Mouse (Mus musculus) forebrain, embryonic 14.5 days (tissue): ENCODE data around the gene Prkce. TPM values are rescaled to one million over a fixed set of nuclear protein-coding genes. Genes with fewer than 3 reads are reported as not detected.
A peak's percentile ranks its signal among the peaks of the same experiment; 100 is the strongest.

ENCODE experiments used
- ATAC-seq: fragments of 200-750 bp; cut with Nextera tagmentation; 2 replicates; pipeline ENCODE4 v1.8.0; 2017; ENCODE audit warnings: mild to moderate bottlenecking, moderate library complexity
- DNase-seq: peaks from one replicate; pipeline ENCODE4 v3.0.0-alpha.2; 2015; ENCODE audit warnings: low spot score
- H3K27ac ChIP-seq: fragments of 300-500 bp; sonication (generic); 2 replicates; pipeline ENCODE4 v1.5.1; 2014; ENCODE audit warnings: low read depth, mild to moderate bottlenecking, control low read depth, low read length, moderate library complexity
- H3K27me3 ChIP-seq: fragments of 300-500 bp; sonication (generic); replicated peaks from 2 replicates; pipeline ENCODE4 v1.6.1; 2014; ENCODE audit warnings: low read length, control low read depth, mixed read lengths; ENCODE audit not compliant: control insufficient read depth, insufficient read depth
- H3K36me3 ChIP-seq: fragments of 300-500 bp; sonication (generic); 2 replicates; pipeline ENCODE4 v1.6.1; 2014; ENCODE audit warnings: low read length, control low read depth; ENCODE audit not compliant: control insufficient read depth, insufficient read depth
- H3K4me1 ChIP-seq: fragments of 300-500 bp; sonication (generic); 2 replicates; pipeline ENCODE4 v1.6.1; 2014; ENCODE audit warnings: antibody characterized with exemption, low read length, control low read depth; ENCODE audit not compliant: control insufficient read depth, insufficient read depth
- H3K4me2 ChIP-seq: fragments of 300-500 bp; sonication (generic); 2 replicates; pipeline ENCODE4 v1.6.1; 2014; ENCODE audit warnings: mild to moderate bottlenecking, control low read depth, low read length
- H3K4me3 ChIP-seq: fragments of 300-500 bp; sonication (generic); 2 replicates; pipeline ENCODE4 v1.5.1; 2014; ENCODE audit warnings: low read depth, low read length, control low read depth
- H3K9ac ChIP-seq: fragments of 300-500 bp; sonication (generic); 2 replicates; pipeline ENCODE4 v1.6.1; 2014; ENCODE audit warnings: mild to moderate bottlenecking, low read length, control low read depth, moderate library complexity
- H3K9me3 ChIP-seq: fragments of 300-500 bp; sonication (generic); replicated peaks from 2 replicates; pipeline ENCODE4 v1.6.1; 2016; ENCODE audit warnings: low read length, control low read depth, mixed read lengths; ENCODE audit not compliant: control insufficient read depth
- WGBS: fragments of 180-500 bp; shearing (Covaris S2); extraction: QIAGEN DNeasy Blood & Tissue Kit; methylation state at CpG from one replicate; pipeline ENCODE4 v1.1.7; 2014; 5-methylcytosine and 5-hydroxymethylcytosine counted together
- polyA plus RNA-seq: library from polyadenylated mRNA; unstranded; fragments of >200 nt; fragmentation: Nextera tagmentation; extraction: Ambion mirVana; gene quantifications from 2 replicates; pipeline ENCODE4 v1.2.1, GENCODE M21; 2014

Gene Prkce
- polyA plus RNA-seq, 1 experiment from 2014 or later, result 16.9 TPM

- Histone ChIP-seq H3K27me3 (no peaks in the 10 kb centered on the region), H3K9me3 (no peaks in the 10 kb centered on the region), H3K4me1 (peaks cover 9% of the 10 kb centered on the region), H3K27ac (peak overlapping the region; percentile 91), H3K4me3 (peak overlapping the region; percentile 68), H3K9ac (peak overlapping the region; percentile 84), H3K36me3 (no peaks in the 10 kb centered on the region), H3K4me2 (peak overlapping the region; percentile 82)
- under 1% methylated on average over 64 of the region's 64 CpGs for WGBS
- ATAC-seq (peak; percentile 24), DNase-seq (peak; percentile 60)
Measured at GRCm38 (mm10) chr17:86168231-86168981, 821 bp downstream of the Prkce start.

GRCm38 (mm10) chr17:86169092-86169491, 1.5 kb downstream of the Prkce start:
- no peak for ATAC-seq
- DNase-seq, result no peak
- H3K27ac ChIP-seq, result no peak overlapping the region
- H3K36me3 ChIP-seq, result no peaks in the 10 kb centered on the region
- H3K9ac ChIP-seq, result peak overlapping the region; percentile 84
- 21% methylated on average over 6 of the region's 6 CpGs for WGBS
- peak overlapping the region; percentile 82 for H3K4me2 ChIP-seq
- no peaks in the 10 kb centered on the region for H3K9me3 ChIP-seq
- H3K4me3 ChIP-seq, result peak overlapping the region; percentile 68
- no peaks in the 10 kb centered on the region for H3K27me3 ChIP-seq
- peaks cover 9% of the 10 kb centered on the region for H3K4me1 ChIP-seq

DNA sequence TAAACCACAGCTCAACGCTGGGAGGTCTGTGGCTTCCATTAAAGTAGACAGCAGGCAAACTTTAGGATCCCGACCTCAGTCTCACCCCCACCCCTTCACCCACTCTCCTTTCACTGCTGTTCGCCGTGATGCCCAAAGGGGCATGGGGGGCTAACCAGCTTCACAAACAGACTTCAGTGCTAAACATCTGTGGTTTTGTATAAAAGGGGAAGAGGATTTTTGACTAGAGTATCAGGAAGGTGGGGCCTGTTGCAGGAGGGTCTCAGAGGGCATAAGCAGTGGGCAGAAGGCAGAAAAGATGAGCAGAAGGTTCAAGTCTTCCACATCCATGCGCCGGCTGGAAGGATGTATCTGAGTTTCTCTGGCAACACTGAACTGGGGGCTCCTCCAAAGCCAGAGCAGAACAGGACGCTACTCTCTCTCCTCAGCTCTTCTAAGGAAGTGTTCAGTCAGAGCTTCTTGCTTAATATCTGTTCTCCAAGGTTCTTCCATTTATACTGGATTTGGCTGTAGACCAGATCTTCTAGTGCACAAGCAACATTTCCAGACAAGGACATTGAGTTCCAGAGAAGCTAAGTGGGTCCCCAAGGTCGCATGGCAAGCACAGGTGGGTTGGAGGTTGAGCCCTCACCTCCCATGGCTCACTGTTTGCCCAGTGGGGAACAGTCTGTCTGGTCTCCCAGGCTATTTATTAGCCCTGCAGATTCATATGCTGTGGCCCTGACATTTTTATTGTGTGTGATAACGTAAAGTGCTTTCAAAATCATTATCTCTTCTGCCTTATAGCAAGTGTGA, 2.8 kb downstream of the Prkce start:
- no peak for ATAC-seq
- no peak for DNase-seq
- H3K4me1 ChIP-seq, result peaks cover 9% of the 10 kb centered on the region
- no peaks in the 10 kb centered on the region for H3K27me3 ChIP-seq
- no peaks in the 10 kb centered on the region for H3K9me3 ChIP-seq
- peak overlapping the region; percentile 68 for H3K4me3 ChIP-seq
- peak overlapping the region; percentile 84 for H3K9ac ChIP-seq
- H3K36me3 ChIP-seq, result no peaks in the 10 kb centered on the region
- H3K27ac ChIP-seq, result no peak overlapping the region
- 63% methylated on average over 9 of the region's 9 CpGs for WGBS
- peak overlapping the region; percentile 82 for H3K4me2 ChIP-seq

DNA sequence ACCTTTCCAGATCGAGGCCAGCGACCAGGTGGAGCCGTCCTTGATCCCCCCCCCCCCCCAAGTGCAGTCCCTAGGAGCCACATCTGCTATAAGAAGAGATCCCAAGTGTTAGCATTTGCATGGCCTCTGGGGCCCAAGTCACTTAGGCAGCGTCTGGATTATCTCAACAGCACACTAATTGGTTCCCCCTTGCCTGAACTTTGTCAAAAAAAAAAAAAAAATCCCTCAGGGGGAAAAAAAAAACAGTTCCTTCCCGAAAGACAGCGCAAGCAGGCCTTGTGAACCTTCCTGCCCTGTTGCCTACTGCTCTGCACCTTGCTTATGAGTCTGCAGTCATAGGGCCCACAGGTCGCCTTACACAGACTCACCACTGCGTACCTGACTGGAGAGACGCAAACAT, 7.9 kb downstream of the Prkce start:
- no peak overlapping the region for H3K4me2 ChIP-seq
- no peak overlapping the region for H3K27ac ChIP-seq
- ATAC-seq (no peak), DNase-seq (no peak)
- peaks cover 6% of the 10 kb centered on the region for H3K4me1 ChIP-seq
- H3K9me3 ChIP-seq, result no peaks in the 10 kb centered on the region
- H3K27me3 ChIP-seq, result no peaks in the 10 kb centered on the region
- 60% methylated on average over 9 of the region's 9 CpGs for WGBS
- no peaks in the 10 kb centered on the region for H3K36me3 ChIP-seq
- no peak overlapping the region for H3K9ac ChIP-seq
- no peak overlapping the region for H3K4me3 ChIP-seq

- H3K9ac ChIP-seq, result no peak overlapping the region
- H3K4me3 ChIP-seq, result no peak overlapping the region
- no peaks in the 10 kb centered on the region for H3K36me3 ChIP-seq
- WGBS, result 69% methylated on average over 7 of the region's 7 CpGs
- H3K27ac ChIP-seq, result no peak overlapping the region
- H3K4me2 ChIP-seq, result no peak overlapping the region
- H3K9me3 ChIP-seq, result no peaks in the 10 kb centered on the region
- ATAC-seq (no peak), DNase-seq (no peak)
- H3K4me1 ChIP-seq, result peaks cover 6% of the 10 kb centered on the region
- no peaks in the 10 kb centered on the region for H3K27me3 ChIP-seq
Measured at GRCm38 (mm10) chr17:86176722-86177121, 9.1 kb downstream of the Prkce start.

DNA sequence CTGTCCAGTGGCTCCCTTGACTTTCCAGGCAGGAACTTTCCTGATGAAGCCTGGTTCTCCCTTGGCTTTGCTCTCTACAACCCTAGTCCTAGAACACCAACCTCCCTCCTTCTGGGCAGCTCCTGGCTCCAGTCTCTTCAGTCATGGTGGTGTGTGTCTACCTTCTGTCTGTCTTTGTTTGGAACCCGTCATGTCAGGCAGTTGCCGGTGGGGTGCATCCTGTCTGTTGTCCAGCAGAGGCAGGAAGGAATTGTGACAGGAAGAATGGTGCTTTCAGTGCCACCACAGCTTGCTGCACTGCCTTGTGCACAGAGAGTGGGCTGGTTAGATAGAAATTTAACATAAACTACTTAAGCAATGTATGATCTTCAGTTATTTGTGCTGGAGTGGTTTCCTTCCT, 16.2 kb downstream of the Prkce start:
- WGBS, result 30% methylated on average over 2 of the region's 2 CpGs
- no peak for DNase-seq
- Histone ChIP-seq H3K4me2 (no peak overlapping the region), H3K27me3 (no peaks in the 10 kb centered on the region), H3K27ac (no peak overlapping the region), H3K36me3 (no peaks in the 10 kb centered on the region), H3K4me3 (no peak overlapping the region), H3K9ac (no peak overlapping the region), H3K4me1 (peaks cover 2% of the 10 kb centered on the region; the same call in 1 of the 2 replicates), H3K9me3 (no peaks in the 10 kb centered on the region)
- ATAC-seq, result no peak

DNA sequence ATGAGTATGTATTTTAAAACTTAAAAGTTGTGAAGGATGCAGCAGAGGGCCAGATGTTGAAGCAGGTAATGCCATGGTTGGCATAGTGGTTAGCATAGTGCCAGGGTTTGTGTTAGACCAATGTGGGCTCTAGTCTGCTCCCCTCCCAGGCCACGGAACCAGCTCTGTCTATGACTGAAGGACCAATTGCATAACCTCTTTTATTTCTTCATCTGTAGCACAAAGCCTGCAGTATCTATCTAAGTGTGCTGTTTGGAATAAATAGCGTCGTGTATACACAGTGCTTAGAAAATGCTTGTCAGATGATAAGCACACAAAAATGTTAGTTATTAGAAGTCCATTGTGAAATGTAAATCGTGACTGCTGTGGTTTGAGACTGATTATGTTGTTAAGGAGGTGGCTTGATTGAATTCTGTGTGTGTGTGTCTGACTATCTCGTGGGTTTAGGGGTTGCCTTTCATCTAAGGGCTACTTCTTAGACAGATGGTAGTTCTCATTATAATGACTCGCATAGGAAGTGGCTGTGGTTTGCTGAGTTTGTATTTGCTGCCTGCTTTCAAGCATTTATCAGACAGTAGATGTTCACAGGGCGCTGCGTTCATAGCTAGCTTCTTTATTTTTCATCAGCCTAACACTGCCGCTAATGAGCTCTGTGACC, 17.1 kb downstream of the Prkce start:
- Histone ChIP-seq H3K4me2 (no peak overlapping the region), H3K27me3 (no peaks in the 10 kb centered on the region), H3K9me3 (no peaks in the 10 kb centered on the region), H3K4me3 (no peak overlapping the region), H3K9ac (no peak overlapping the region), H3K36me3 (no peaks in the 10 kb centered on the region), H3K4me1 (peaks cover 2% of the 10 kb centered on the region; the same call in 1 of the 2 replicates), H3K27ac (no peak overlapping the region)
- WGBS, result 59% methylated on average over 9 of the region's 9 CpGs
- no peak for DNase-seq
- ATAC-seq, result no peak

GRCm38 (mm10) chr17:86185584-86185983, 18.0 kb downstream of the Prkce start:
- Histone ChIP-seq H3K4me3 (no peak overlapping the region), H3K27me3 (no peaks in the 10 kb centered on the region), H3K4me1 (peaks cover 2% of the 10 kb centered on the region; the same call in 1 of the 2 replicates), H3K9me3 (no peaks in the 10 kb centered on the region), H3K36me3 (no peaks in the 10 kb centered on the region), H3K4me2 (no peak overlapping the region), H3K27ac (no peak overlapping the region), H3K9ac (no peak overlapping the region)
- WGBS, result 53% methylated on average over 7 of the region's 7 CpGs
- ATAC-seq, result no peak
- DNase-seq, result no peak
